Mouse (Mus musculus) liver, embryonic 14.5 days (tissue): ENCODE data around the gene Pcsk4. TPM values are rescaled to one million over a fixed set of nuclear protein-coding genes. Genes with fewer than 3 reads are reported as not detected.

ENCODE experiments used
- ATAC-seq: fragments of 200-750 bp; cut with Nextera tagmentation; 2 replicates; pipeline ENCODE4 v1.8.0; 2017; ENCODE audit warnings: moderate number of reproducible peaks, mild to moderate bottlenecking, moderate library complexity; ENCODE audit not compliant: insufficient read depth
- DNase-seq, 3 experiments: peaks; one replicate each; pipeline ENCODE4 v3.0.0-alpha.2; 2012 to 2013; ENCODE audit warnings: low read depth in 3 of 3, low spot score in 3 of 3
- H3K27ac ChIP-seq: fragments of 300-500 bp; sonication (generic); 2 replicates; pipeline ENCODE4 v1.5.1; 2014; ENCODE audit warnings: moderate library complexity, mild to moderate bottlenecking, control low read depth, inconsistent platforms
- H3K27me3 ChIP-seq: fragments of 300-500 bp; sonication (generic); 2 replicates; pipeline ENCODE4 v1.6.1; 2014; ENCODE audit warnings: mild to moderate bottlenecking, low read length, moderate library complexity; ENCODE audit not compliant: control insufficient read depth, insufficient read depth
- H3K36me3 ChIP-seq: fragments of 300-500 bp; sonication (generic); replicated peaks from 2 replicates; pipeline ENCODE4 v1.6.1; 2014; ENCODE audit warnings: low read depth; ENCODE audit not compliant: control insufficient read depth, insufficient read depth
- H3K4me1 ChIP-seq, 2 experiments: fragments of 200-500 bp in 1 of 2; fragments of 300-500 bp in 1 of 2; sonication (generic) in 1 of 2; replicated peaks; 2 replicates each; pipeline ENCODE4 v1.6.1; 2012 to 2014; ENCODE audit warnings: antibody characterized with exemption in 1 of 2, inconsistent platforms in 1 of 2, low read length in 1 of 2; ENCODE audit not compliant: control insufficient read depth in 2 of 2, insufficient read depth in 2 of 2
- H3K4me2 ChIP-seq: fragments of 300-500 bp; sonication (generic); 2 replicates; pipeline ENCODE4 v1.6.1; 2014; ENCODE audit warnings: low read depth, mild to moderate bottlenecking, control low read depth, moderate library complexity
- H3K4me3 ChIP-seq, 2 experiments: fragments of 200-500 bp in 1 of 2; fragments of 300-500 bp in 1 of 2; sonication (generic) in 1 of 2; 2 replicates each; pipeline ENCODE4 v1.5.1; 2012 to 2014; ENCODE audit warnings: low read depth in 2 of 2, low read length in 2 of 2, mild to moderate bottlenecking in 2 of 2, control low read depth in 1 of 2, inconsistent platforms in 1 of 2, moderate library complexity in 1 of 2; ENCODE audit not compliant: insufficient read depth in 1 of 2
- H3K9ac ChIP-seq: fragments of 300-500 bp; sonication (generic); replicated peaks from 2 replicates; pipeline ENCODE4 v1.6.1; 2014; ENCODE audit warnings: mild to moderate bottlenecking, control low read depth, moderate library complexity
- H3K9me3 ChIP-seq: fragments of 300-500 bp; sonication (generic); 2 replicates; pipeline ENCODE4 v1.6.1; 2016; ENCODE audit warnings: low read length, mixed read lengths; ENCODE audit not compliant: control insufficient read depth
- CTCF ChIP-seq: IDR thresholded peaks from 2 replicates; pipeline ENCODE4 v1.5.1; 2016; ENCODE audit warnings: antibody characterized with exemption, low read depth, control low read depth
- EP300 ChIP-seq: IDR thresholded peaks from 2 replicates; pipeline ENCODE4 v1.6.1; 2016; ENCODE audit warnings: antibody characterized with exemption, low read depth
- WGBS: fragments of 180-500 bp; shearing (Covaris S2); extraction: QIAGEN DNeasy Blood & Tissue Kit; methylation state at CpG from one replicate; pipeline ENCODE4 v1.1.7; 2014; ENCODE audit not compliant: insufficient replicate concordance; 5-methylcytosine and 5-hydroxymethylcytosine counted together
- polyA plus RNA-seq, 2 experiments: library from polyadenylated mRNA; depleted of rRNA in 1 of 2; stranded (reverse) in 1 of 2; unstranded in 1 of 2; fragments of >200 nt; fragmentation: Nextera tagmentation in 1 of 2; extraction: Ambion mirVana in 1 of 2; gene quantifications; 2 replicates each; pipeline versions ENCODE4 v1.2.1 to v1.2.3; 2012 to 2014

Pcsk4 gene
- polyA plus RNA-seq, 2 experiments = 3.2 to 6.6 TPM

- peaks cover 70% of the 10 kb centered on the region for H3K27me3 ChIP-seq
- WGBS = 40% methylated on average over 10 of the region's 10 CpGs
- no peak overlapping the region for H3K4me2 ChIP-seq
- no peak overlapping the region for H3K4me3 ChIP-seq
- peaks cover 2 to 5% of the 10 kb centered on the region in 2 experiments; a peak in 2 of 4 replicates for H3K4me1 ChIP-seq
- no peaks in the 10 kb centered on the region for H3K9me3 ChIP-seq
- no peak for ATAC-seq
- TF ChIP-seq CTCF = no peak
- no peak for TF ChIP-seq EP300
- no peak for DNase-seq
- no peak overlapping the region for H3K9ac ChIP-seq
- H3K27ac ChIP-seq = no peak overlapping the region
- H3K36me3 ChIP-seq = peaks cover 2% of the 10 kb centered on the region
Measured at GRCm38 (mm10) chr10:80299824-80300223, 29.5 kb downstream of the Pcsk4 start.

DNA sequence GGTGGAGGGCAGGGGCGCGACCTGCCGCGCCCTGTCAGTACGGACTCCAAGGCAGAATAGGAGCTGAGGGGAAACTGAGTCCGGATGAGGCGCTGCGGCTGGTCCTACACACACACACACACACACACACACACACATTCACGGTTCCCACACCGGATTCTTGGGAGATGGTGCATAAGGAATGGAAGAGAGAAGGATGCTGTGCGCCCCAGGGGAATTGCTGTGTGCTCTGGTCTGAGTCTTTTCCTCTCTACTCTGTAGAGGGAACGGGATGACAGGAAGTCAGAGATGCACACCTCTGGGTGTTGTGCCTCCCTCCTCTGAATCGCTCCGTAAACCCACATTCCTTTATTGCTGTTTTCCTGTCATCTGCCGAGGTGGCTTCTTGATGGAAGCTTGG is 30.0 kb downstream of the Pcsk4 start:
- Histone ChIP-seq H3K9ac (no peak overlapping the region), H3K27me3 (peaks cover 65% of the 10 kb centered on the region), H3K36me3 (peaks cover 7% of the 10 kb centered on the region), H3K4me2 (no peak overlapping the region), H3K27ac (no peak overlapping the region), H3K4me1 (peaks cover 2 to 9% of the 10 kb centered on the region in 2 experiments; a peak in 2 of 4 replicates), H3K9me3 (no peaks in the 10 kb centered on the region), H3K4me3 (no peak overlapping the region)
- 9% methylated on average over 15 of the region's 15 CpGs for WGBS
- DNase-seq = no peak
- no peak for TF ChIP-seq EP300
- no peak for ATAC-seq

- Histone ChIP-seq H3K9me3 (no peaks in the 10 kb centered on the region), H3K4me1 (peaks cover 2 to 12% of the 10 kb centered on the region in 2 experiments; a peak in 2 of 4 replicates), H3K36me3 (peaks cover 10% of the 10 kb centered on the region), H3K4me2 (no peak overlapping the region), H3K9ac (no peak overlapping the region), H3K4me3 (no peak overlapping the region), H3K27me3 (peaks cover 59% of the 10 kb centered on the region), H3K27ac (no peak overlapping the region)
- DNase-seq = no peak
- WGBS = 7% methylated on average over 26 of the region's 26 CpGs
- TF ChIP-seq CTCF (no peak), EP300 (no peak)
- ATAC-seq = no peak
Measured at GRCm38 (mm10) chr10:80298571-80299281, 30.6 kb downstream of the Pcsk4 start.

DNA sequence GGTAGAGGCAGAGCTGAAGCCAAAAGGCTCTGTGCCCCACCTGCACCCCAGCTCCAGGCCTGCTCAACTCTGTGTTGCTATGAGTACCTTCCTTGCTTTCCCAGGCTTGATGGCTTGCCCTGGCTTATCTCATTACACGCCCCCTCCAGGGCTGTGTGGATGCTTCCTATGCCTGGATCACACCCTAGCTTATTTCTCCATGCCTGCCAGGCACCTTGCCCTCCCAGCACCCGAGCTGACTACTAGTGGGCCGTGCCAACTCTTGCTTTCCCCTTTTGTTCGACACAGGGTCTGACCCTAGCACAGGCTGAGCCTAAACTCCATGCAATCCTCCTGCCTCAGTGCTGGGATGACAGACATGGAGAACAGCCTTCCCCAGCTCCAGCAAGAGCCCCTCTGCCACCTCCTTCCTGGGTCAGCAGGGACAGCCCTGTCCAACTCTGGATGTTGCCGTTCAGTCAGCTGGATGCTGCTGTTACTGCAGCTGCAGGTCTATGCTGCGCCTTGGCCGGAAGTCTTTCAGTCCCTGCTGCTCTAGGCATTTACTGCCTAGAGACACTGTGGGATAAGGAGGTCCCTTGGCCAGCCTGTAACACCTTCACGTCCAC is 31.7 kb downstream of the Pcsk4 start:
- no peak overlapping the region for H3K4me3 ChIP-seq
- no peak overlapping the region for H3K9ac ChIP-seq
- no peaks in the 10 kb centered on the region for H3K9me3 ChIP-seq
- H3K27me3 ChIP-seq = peaks cover 53% of the 10 kb centered on the region
- ATAC-seq (no peak), DNase-seq (no peak)
- peaks cover 4 to 14% of the 10 kb centered on the region in 2 experiments; a peak in 3 of 4 replicates for H3K4me1 ChIP-seq
- TF ChIP-seq EP300 = no peak
- TF ChIP-seq CTCF = no peak
- H3K4me2 ChIP-seq = no peak overlapping the region
- no peak overlapping the region for H3K27ac ChIP-seq
- 43% methylated on average over 8 of the region's 8 CpGs for WGBS
- peaks cover 16% of the 10 kb centered on the region for H3K36me3 ChIP-seq

GRCm38 (mm10) chr10:80296824-80297223 is 32.5 kb downstream of the Pcsk4 start:
- Histone ChIP-seq H3K27ac (no peak overlapping the region), H3K9ac (no peak overlapping the region), H3K9me3 (no peaks in the 10 kb centered on the region), H3K4me1 (peaks cover 7 to 17% of the 10 kb centered on the region in 2 experiments), H3K4me3 (no peak overlapping the region), H3K36me3 (peaks cover 16% of the 10 kb centered on the region), H3K4me2 (no peak overlapping the region), H3K27me3 (peaks cover 50% of the 10 kb centered on the region)
- WGBS = 68% methylated on average over 5 of the region's 5 CpGs
- no peak for ATAC-seq
- no peak for DNase-seq
- TF ChIP-seq EP300 = no peak
